Mouse (Mus musculus) urinary bladder, postnatal 25 days (tissue): Measurements from ENCODE around the gene Dnajc1.

Source experiments
- DNase-seq: peaks from one replicate; pipeline ENCODE4 v3.0.0; 2022; ENCODE audit warnings: low spot score

The Dnajc1 gene

DNA sequence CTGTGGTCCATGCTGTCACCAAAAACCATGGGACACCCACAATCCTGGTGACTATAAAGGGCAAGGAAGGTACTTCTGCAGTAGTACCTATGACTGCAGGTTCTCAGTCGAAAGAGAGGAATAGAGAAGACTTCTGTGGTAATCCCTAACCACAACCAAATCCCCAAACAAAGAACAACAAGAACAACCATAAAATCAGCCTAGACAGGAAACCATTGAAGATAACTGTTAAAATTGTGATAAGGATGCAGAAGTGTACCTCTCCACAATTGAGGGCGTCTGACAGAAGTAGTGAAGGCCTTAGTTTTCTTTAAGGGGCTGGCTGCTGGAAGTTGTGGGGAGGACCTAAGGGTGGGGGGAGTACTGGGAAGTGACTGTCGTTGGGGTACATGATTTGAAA lies 91.7 kb downstream of the Dnajc1 start:
- DNase-seq: no peak

DNA sequence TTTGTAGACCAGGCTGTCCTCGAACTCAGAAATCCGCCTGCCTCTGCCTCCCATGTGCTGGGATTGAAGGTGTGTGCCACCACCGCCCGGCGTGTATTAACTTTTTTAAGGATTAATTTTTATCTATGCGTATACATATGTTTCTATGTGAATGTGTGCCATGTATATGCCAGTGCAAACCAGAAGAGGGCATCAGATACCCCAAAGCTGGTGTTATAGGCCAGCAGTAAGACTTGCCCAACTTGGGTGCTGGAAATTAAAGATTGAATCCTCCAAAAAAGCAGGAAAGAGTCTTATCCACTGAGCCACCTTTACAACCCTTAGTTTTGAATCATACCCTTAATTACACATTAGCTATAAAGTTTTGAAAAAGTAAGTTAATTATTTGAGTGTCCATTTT lies 107.5 kb downstream of the Dnajc1 start:
- no peak for DNase-seq

DNA sequence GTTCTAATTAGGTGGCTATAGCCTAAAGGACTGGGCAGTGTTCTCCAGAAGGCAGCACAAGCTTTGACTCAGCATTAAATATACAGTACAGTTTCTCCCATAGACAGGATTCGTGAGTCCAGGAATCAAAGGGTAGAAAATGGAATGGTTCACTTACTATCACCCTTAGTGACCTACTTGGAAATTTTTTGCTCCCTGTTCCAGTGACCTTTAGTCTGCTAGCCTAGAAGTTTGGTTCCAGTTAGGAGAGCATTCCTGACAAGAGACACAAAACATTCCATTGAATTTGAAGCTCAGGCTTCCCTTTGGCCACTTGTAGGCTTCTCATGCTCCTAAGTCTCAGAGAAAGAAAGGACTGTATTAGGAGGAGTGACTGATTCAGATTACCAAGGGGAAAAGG lies 126.9 kb downstream of the Dnajc1 start:
- no peak for DNase-seq

DNA sequence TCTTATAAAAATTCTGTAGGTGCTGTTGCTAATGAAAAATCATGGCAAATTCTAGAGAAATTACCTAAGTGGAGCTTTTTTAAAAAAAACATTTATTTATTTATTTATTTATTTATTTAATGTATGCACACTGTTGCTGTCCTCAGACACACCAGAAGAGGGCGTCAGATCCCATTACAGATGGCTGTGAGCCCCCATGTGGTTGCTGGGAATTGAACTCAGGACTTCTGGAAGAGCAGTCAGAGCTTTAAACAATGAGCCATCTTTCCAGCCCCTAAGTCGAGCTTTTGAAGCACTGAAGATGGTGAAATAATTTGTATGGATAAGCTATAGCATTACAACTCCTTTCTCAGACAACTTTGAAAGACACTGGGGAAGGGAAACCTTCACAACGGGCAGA lies 128.1 kb downstream of the Dnajc1 start:
- no peak for DNase-seq

DNA sequence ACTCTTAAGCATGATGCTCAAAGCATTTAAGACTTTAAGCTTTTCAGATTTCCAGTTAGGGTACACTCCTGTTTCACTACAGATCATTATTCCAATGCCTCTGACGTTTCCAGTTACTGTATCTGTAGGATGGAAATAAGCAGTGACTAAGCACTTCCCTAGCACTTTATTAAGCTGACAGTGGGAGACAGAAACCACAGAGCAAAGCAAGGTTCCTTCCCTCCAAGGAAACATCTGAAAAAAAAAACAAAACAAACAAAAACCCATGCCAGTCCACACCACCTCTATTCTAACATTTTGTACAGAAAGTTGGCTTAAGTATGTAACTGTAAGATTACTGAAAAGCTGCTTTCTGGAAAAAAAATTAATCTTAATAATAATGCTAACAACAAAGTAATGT lies 130.3 kb downstream of the Dnajc1 start:
- no peak for DNase-seq

DNA sequence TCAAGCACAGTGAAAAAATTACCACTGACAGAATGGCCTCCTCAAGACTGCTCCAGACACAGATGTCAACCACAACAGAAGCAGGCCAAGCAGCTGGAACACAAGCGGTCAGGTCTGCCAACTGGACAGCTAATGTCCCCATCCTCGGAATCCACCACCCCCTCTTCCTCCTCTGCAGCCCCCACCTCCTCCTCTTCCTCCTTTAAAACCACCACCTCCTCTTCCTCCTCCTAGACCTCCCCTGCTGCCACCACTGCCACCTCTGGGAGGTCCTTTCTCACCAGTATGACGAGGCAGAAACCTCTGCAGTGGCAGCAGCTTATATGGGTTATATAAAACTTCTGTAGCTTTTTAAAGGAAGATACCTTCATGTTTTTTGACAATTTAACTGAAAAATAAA lies 143.4 kb downstream of the Dnajc1 start:
- no peak for DNase-seq

DNA sequence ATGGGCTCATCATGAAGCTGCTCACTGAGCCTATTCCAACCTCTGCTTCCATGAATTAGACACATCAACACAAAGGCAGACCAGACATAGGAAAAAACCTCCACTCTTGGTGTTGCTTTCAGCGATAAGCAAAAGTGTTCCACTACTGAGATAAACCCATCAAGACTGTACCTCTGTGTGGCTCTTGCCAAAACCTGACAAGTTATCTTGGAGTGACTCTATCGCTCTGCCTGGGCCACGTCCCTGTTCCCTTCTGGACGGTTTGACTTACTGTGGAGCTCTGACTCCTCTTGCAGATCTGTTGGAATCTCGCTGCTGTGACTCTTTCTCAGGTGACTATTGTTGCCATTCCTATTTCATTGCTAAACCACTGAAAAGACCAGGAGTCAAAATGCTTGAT lies 157.1 kb downstream of the Dnajc1 start:
- no peak for DNase-seq

DNA sequence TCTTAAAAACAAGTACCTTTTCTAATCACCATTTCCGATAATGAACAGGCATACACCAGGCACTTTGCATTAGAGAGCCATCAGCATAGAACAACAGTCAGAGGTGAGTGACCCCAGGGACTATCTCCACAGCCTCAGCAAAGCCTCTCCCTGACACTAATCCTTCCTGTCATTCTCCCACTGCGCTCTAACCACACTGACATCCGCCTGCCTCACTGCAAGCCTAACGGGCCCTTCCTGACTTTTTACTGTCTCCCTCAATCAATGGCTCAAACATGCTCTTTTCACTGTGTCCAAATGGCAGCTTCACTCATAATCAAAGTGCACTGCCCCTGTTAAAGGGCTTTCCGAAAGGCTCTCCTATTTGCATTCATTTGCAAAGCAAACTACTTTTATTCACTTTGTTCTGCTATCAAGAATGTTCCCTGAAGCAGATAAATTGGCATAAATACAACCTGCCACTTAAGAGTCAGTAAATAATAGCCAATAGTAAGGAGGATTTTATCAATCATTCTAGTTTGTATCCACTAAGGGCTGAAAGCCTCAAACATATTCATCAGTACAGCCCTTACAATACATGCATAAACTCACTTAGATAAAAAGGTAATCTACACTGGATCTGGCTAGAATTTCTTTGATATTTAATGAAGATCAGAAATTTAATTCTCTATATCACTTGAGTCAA lies 159.6 kb downstream of the Dnajc1 start:
- no peak for DNase-seq

DNA sequence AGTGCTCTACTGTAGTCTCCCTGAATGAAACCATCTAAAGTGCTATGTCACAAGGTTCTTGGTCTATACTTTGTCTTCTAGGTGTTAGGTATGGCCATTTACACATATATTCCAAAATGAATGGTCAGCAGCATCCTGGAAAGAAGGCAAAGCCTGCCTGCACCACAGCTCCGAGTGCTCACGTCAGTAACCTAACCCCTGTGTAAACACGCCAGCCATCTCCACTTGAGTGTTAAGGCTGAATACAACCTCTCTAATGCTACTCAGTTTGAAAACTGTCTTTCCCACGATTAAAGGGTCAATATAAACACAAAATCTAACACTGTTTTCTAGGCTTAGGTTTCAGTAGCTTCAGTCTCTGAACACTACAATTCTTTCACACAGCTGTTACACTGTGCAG lies 161.5 kb downstream of the Dnajc1 start:
- DNase-seq: no peak

DNA sequence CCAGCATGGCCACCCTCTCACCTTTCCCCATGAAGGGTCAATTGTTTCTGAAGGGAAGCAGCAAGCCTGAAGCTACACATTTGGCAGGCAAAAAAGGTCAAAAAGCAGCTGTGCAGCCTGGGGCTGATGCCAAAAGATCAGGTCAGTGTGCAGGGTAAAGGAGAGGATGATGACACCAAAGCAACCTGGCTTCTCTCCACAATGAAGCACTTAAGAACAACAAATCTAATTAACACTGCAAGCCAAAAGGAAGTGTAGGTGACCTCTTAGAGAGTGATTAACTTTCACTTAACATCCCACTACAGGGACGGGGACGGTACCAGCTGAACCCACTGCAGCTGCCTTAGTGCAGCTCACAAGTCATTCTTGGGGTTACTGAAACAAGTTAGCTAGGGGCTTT lies 163.4 kb downstream of the Dnajc1 start:
- no peak for DNase-seq

DNA sequence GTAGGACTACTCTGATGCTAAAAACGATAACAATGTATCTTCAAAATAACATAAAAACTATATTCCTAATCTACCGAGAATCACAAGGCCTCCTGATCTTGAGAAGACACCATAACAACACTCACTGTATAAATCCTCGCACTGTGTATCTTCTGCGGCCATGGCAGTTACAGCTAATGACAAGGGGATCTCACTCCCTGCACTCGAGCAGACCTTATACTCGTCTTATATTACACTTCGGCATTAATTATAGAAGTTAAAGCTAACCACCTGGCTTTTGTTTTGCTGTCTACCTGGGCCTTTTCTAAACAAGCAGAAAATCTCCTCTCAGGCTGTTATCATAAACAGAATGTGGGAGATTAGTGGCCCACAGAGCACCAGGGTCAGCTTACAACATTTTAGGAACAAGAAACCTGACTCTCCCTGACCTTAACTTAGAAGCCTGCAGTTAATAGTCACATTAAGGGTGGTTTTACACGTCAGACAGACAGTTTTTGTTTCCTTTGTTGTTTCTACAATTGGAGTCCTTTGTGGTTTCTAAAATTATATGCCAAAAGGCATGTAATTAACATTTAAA lies 164.1 kb downstream of the Dnajc1 start:
- no peak for DNase-seq

DNA sequence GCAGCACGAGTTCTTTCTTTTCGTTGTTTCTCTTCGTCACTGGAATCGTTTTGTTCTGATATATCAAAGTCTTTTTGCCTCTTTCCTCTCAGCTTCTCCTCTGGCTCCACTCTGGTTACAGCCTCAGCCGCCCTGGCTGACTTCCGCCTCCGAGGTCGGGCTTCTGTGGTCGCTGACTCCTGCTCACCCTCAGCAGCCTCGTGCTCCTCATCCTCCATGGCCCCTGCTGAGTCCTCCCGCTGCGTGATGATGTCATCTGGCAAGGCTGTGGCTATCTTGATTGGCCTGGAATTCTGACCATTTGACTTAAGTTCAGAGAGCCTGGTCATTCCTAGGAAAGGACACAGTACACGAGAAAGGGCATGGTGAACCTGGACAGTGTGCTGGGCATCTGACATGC lies 173.1 kb downstream of the Dnajc1 start:
- DNase-seq: no peak

DNA sequence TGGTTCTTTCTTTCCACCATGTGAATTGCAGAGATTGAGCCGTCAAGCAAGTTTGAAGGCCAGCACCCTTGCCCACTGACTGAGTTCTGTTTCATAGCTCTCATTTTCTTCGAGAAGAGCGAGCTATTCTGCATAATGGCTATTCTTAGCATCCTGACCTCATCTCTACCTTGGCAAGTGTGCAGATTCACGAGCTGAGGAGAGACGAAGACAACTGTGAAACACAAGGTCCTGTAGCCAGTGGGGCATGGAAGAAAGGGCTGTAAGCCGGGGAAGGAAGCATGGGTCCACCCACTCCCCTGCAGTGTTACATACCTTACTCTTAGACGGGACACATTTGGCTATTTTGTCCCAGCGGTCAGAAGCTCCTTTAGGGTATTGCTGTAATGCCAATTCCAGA lies 173.5 kb downstream of the Dnajc1 start:
- DNase-seq: no peak

DNA sequence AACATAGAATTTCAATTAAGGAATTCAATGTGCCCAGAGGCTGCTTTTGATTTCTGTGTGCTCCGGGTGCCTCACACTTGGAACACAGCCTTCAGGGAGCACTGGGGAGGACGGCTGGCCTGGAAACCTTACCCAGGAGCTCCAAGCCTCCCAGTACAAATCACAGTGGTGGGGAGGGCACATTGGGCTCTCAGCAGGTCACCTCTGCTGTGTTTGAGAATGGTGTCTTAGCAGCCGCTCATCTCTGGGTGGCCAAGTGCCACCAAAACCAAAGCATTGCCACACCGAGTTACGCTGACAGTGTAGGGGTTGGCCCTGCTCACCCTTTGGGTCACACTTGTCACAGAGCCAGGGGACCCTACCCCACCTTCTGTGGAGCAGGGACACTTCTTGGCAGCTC lies 174.1 kb downstream of the Dnajc1 start:
- DNase-seq: no peak

DNA sequence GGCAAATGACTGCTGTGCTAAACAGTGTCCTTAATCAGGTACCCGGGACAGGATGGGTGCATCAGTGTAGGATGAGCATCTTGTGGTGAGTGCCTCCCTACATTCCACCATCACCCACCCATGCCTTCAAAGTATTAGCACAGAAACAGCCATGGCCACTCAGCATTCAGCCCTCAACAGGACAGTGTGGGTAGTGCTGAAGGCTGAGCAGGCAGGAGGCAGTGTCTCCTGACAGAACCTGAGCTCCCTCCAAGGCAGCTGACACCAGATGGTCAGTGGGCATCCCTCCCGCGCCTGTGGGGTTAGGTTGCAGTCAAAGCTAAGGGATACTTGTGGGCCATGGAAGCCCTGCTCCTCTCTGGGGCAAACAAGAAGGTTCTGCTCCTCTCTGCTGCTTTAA lies 174.8 kb downstream of the Dnajc1 start:
- no peak for DNase-seq

DNA sequence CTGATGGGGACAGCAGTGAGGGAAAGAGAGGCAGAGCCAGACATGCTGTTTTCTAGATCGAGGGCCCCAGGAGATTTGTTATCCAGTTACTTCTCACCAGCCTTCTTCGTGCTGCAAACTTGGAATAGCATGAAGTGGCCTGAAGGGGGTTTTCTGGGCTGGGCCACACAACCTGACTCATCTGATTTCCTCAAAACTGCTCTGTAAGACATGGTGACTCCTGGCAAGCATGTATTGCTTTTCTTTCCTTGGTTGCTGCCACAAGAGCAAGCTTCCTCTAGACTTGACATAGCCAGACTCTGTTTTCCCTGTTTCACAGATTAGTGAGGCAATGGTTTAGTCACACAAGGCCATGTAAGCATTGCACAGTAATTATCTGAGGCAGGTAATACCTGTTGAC lies 178.6 kb downstream of the Dnajc1 start:
- no peak for DNase-seq

DNA sequence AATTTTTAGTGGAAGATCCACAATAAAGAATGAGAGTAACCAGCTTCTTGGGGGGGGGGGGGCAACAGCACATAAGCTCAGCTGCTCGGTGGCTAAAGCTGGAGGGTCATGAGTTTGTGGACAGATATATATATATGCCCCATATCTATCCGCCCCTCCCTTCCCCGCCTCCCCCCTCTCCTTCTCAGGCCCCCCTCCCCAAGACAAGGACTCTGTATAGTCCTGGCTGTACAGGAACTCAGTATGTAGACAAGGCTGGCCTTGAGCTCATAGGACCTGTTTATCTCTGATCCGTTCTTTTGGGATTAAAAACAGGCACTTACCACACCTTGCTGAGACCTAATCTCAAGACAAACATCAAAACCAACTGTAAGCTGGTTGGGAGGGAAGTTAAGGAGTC lies 182.7 kb downstream of the Dnajc1 start:
- no peak for DNase-seq

DNA sequence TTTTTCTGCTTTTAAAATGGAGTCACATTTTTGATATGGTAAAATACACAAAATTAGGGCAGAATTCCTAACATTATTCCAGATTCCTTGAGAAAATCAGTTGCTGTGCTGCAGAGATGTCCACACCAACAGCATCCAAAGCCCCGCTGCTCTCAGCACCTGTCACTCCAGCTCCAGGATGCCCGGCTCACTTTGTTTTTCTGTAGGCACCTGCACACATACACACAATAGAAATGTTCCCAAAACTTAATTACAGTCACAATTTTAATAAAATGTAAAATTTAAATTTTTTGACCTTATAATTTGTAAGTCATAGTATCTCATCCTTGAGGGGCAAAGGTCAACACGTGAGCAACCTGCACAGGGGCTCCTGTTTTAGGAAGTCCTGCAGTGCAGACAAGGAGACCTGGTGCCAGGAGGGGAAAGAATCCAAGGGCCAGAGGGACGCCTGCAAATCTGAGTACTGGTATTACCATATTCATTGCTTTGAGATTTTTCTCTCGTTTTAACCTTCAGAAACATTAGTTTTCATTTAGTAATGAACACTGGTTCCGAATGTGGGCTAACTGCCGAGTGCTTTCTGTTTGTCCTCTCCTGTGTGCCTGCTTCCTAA lies 183.3 kb downstream of the Dnajc1 start:
- DNase-seq: no peak

DNA sequence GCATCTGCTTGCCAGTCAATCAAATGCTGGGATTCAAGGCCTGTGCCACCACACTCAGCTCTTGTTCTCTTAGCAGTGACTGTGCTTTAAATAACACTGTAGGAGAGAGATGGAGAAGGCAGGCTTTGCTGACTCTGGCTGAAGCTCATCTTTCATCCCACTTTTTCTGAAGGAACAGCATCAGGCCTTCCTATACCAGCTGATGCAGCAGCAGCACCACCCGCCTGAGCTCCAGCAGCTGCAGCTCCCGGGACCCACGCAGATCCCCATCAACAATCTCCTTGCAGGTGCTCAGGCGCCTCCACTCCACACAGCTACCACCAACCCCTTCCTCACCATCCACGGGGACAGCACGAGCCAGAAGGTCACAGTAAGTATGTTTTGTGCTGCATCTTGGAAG lies 184.1 kb downstream of the Dnajc1 start:
- no peak for DNase-seq

DNA sequence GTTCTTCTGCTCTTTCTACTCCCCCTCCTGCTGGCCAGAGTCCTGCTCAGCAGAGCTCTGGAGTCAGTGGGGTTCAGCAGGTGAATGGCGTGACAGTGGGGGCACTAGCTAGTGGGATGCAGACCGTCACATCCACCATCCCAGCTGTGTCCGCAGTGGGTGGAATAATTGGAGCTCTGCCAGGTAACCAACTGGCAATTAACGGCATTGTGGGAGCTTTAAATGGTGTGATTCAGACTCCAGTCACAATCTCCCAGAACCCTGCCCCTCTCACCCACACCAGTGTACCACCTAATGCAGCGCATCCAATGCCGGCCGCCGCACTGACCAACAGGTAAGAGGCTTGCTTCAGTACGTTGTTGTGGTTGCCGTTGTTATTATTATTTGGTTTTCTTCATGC lies 185.8 kb downstream of the Dnajc1 start:
- no peak for DNase-seq

DNA sequence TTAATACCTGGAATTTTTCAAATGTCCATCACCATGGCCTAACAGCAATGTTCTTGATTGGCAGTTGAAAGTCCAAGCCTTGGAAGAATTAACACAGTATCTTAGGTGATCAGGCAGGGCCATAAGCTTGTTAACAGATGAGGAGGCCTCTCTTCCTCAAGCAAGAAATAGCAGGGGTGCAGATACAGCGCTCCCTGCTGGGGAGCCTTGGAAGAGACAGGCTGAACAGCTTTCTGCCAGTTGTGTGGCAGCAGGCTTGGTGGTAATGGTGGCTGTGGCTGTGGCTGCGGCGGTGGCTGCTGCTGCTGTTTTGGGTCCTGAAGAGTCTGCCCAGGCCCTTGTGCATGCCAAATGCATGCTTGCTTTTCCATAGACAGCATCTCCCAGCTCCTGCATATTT lies 187.5 kb downstream of the Dnajc1 start:
- peak; percentile 53 for DNase-seq

DNA sequence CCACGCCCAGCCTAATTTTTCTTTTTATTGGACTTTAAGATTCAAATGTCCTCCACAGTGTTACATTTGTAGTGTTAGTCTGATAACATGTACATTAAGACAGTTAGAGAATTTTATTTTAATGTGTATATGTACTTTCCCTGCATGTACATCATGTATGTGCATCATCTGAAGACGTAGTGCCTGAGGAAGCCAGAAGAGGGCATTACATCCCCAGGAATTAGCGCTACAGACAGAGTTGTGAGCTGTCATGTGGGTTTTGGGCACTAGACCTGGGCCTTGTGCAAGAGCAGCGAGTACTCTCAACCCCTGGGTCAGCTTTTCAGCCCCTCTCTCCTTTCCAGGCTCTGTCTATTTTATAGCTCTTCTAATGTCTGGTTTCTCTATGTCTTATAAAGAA lies 189.7 kb downstream of the Dnajc1 start:
- no peak for DNase-seq

DNA sequence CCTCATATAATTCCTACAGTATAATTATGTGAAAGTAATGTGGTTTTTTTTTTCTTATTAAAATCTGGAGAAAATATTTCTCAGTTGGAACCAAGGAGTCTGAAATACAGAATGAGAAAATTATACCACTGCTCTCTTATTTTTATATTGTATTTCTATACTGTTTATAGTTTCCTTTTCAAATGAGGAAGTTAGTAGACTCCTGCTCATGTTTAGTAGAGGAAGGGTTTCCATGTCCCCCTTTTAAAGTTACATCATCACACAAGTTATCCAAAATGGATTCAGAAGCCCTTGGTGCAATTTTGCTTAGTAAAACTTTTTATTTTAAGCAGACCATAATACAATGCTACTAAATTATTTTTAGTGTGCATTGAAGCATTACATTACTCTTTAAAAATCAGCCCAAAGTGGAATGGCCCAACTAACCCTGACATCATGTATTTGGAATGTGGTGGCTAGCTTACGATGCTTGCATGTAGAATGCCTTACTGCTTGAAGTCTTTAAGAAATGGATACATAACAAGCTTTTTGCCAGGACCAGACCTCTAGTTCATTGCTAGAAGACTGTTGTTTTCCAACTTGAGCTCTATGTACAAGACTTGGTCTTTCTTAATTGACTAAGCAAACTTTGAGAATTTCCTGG lies 190.7 kb downstream of the Dnajc1 start:
- no peak for DNase-seq
